Mouse (Mus musculus) lung, postnatal 36 days (tissue): ENCODE results near the gene Rnf152.

Source experiments
- DNase-seq: peaks from one replicate; pipeline ENCODE4 v3.0.0; 2022; ENCODE audit warnings: mixed read lengths

Rnf152 gene

DNA sequence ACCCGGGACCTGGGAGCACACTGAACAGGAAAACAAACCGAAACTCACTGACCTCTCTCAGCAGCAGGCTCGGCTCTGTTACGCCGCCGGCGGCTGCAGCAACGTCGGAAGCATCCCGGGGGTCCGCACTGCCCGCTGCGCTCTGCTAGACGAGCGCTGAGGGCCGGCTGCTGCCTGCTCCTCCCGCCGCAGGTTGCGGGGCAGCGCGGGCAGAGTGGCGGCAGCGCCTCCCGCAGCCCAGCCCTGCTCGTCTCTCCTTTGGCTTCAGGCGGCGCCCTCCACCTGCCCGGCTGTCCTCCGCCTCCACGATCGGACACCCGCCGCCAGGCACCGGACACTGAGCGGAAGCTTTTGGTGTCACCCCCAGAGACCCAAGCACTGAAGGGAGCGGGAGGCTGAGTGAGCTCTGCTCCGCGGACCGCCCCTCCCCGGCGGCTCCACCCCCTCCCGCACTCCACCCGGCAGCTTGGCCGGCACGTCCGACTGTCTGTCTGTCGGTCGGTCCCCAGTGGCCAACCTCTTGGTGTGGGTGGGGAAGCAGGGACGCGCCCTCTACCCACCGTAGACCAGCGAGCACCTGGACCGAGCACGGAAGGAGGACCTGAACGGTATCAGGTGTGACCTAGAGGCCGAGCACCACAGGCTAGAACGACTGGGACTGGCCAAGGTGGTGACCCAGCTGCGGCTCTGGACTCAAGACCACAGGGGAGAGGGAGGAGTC is at the start of gene Rnf152:
Gene Rnf152 (minus strand): TSS at position 420 of the 721 bp plus-strand sequence.
- peak; percentile 50 for DNase-seq

GRCm38 (mm10) chr1:105402853-105403252 is 46.3 kb upstream of the Rnf152 start:
- no peak for DNase-seq

DNA sequence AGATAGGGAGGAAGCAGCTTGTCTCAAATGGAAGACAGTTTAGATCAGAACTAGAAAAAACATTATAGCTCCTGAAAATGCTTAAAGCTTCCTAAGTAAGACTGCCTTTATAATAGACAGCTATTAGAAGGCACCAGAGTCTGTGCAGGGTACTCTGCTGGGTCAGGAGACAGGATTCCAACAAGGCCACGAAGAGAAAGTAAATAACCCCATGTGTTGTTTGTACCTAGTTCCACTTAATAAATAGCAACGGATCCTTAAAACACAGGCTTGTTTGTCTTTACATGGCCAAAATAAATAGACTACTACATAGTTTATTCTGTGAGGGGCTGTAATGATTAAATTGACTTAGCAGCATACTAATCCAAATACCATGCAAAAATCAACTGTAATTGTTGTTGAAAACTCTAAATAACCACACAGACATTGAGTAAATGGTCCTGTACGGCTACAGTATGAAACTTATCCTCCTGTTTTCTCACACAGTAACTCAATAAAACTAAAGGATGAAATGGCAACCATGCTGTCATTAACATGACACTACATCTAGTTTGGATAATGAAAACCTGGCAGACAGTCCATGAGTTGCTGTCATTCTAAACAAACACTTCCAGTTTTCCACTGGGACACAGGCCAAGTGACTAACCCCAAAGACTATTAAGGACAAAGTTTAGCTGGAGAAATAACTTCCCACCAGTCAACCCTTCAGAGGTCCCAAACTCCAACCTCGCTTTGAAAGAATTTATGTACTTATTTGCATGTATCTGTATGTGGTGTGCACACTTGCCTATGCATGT is 27.8 kb upstream of the Rnf152 start:
- peak; percentile 67 for DNase-seq

- no peak for DNase-seq
Measured at GRCm38 (mm10) chr1:105377546-105377945, 21.0 kb upstream of the Rnf152 start.

DNA sequence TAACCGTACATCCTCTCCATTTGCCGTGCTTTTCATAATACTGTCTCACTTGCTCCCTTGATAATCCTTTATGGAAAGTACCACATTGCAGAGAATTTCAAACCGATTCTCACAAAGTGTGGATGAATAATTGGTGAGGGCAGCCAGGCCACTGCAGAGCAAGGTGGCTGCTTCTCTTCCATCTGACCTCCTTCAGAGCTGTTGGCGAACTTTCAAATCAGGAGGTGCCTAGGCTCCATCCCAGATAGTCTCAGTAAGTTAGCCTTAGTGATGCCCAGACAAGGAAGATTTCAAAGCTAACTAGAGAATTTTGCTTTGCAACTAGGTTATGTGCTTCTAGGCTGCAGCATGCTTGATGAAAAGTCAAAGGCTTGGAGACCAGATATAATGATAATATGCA is 18.1 kb upstream of the Rnf152 start:
- no peak for DNase-seq

- DNase-seq = peak; percentile 27
Measured at GRCm38 (mm10) chr1:105362701-105363100, 6.2 kb upstream of the Rnf152 start.

GRCm38 (mm10) chr1:105358896-105359295 is 2.4 kb upstream of the Rnf152 start:
- no peak for DNase-seq

GRCm38 (mm10) chr1:105355910-105356290 is 610 bp downstream of the Rnf152 start:
- DNase-seq = peak; percentile 10

DNA sequence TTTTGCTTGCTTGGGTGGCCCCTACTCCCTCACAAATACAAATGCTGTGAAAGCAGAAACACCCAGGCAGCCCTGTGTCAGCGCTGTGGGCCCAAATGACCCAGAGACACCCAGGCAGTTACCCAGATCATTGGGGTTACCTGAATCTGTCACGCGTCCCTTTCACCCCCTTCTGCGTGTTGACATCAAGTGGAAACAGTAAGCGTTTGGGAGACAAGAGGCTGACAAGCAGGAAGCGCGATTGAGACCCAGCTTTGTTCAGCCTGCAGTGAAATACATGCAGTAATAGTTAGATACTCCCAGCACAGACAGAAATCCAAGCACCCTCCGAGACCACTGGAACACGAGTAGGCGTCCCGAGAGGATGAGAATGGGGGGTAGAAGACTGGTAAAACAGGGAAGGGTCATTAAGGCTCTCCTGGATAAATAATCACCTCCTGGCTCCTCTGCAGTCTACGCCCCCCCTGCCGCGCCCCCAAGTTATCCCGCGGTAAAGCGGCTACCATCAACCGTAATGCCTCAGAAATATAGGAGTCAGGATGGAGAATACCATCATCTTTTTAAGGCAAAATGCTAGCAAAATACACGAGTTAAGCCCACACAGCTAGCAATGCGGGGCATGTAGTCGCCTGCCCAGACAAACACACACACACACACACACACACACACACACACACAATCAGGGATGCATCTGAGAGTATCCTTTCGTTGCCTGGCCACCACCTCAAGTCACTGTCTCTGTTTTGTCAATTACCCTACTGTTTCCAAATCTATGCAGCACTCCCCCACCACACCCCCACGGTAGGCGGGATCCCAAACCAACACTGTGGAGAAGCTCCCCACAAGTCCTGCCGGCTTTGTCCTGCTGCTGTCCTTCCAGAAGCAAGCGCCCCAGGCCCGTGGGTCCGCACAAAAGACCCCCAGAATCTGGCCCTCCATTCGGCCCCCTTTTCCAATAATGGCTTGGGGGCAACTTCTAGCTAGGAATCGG is 1.3 kb downstream of the Rnf152 start:
- peak; percentile 22 for DNase-seq

DNA sequence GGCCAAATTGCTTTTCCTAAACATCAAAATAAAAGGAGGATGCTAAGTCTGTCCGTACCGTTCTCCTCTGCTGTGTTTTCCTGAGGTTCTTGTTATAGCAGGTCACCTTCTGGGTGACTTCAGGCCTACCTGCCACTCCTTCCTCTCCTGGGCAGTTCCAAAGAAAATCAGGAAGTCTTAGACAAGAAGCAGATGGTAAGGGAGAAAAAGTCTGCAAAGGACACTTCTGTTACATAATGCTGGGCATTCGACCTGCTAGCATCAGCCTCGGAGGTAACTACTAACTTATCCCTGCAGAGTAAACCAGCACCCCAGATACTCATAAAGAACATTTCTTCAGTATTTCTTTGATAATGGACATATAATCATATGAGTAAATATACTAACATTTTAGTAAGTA is 4.7 kb downstream of the Rnf152 start:
- no peak for DNase-seq

DNA sequence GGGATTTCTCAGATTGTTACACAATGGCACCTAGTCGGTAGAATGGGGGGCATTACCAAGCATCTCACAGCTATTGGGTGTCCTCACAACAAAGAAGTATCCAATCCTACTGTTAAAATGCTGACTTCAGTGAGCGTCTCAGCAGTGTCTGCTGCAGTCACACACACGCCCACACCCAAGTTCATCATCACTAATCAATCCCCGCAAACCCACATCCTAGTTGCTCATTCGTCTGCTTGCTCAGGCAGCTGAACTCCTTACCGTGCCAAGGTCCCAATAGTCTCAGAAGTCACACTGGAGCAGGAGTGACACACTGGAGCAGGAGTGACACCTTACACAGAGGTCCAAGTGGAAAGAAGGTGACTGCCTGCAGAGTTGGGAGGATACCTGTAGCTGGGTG is 14.2 kb downstream of the Rnf152 start:
- no peak for DNase-seq

GRCm38 (mm10) chr1:105340943-105341342 is 15.6 kb downstream of the Rnf152 start:
- DNase-seq = no peak

DNA sequence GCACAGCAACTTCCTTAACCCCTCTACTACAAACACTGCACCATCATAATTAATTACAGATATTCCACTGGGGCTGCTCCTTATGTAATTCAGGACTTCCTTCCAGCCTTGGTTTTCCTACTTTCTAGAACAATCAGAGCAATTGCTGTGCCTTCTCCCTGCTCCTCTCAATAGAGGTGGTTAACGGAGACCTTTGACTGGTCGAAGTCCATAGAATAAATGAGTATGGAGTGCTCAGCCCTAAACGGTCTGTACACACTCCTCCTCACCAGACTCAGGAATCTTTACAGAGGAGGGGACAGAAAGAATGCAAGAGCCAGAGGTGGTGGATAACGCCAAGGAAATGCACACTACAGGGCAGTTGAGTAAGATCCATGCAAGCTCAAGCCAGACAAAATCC is 19.1 kb downstream of the Rnf152 start:
- DNase-seq = no peak

- DNase-seq = no peak
Measured at GRCm38 (mm10) chr1:105336096-105336495, 20.4 kb downstream of the Rnf152 start.

DNA sequence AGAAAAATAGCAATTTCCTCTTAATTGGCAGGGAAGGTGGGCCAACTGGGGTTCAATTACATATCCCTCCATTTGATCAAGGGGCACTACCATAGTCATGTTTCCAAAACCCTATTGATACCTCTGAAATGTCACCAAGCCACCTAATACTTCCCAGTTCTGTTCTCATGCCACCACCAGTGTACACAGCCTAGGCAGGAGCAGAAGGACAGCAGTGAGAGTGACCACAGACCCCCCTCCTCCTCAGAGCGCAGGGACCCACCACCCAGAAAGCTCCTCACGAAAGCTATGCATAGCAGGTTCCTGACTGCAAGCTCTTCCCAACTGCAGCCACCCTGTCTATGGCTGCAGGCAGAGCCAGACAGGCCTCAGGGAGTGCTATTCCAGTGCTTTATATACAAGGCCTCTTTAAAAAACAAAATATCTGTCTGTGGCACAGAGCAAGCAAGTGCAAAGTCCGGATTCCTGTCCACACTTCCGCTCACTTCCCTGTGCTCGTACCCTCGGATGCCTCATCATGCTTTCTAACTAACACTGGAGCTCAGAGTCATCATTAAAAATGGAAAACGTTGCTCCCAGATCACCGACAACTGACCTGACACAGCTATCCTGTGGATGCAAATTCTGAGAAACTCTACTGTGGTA is 24.3 kb downstream of the Rnf152 start:
- DNase-seq = no peak

DNA sequence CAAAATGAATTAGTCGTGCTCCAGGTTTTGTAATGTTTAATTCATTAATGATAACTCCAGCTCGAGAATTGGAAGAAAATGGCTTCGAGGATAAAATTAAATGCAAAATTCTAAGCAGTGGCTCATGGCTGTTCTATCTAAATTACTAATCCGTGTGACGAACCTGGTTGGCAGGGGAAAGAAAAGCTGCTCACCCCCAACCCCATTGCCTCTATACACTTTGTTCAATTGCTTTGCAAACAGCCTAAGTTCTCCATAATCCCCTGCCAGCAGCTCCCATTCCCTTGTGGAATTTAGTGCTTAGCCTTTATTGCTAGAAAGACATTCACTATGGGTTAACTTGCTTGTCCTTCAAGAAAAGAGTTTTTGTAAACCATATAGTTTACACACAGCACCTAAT is 24.9 kb downstream of the Rnf152 start:
- no peak for DNase-seq

- DNase-seq = no peak
Measured at GRCm38 (mm10) chr1:105330581-105331320, 25.8 kb downstream of the Rnf152 start.

DNA sequence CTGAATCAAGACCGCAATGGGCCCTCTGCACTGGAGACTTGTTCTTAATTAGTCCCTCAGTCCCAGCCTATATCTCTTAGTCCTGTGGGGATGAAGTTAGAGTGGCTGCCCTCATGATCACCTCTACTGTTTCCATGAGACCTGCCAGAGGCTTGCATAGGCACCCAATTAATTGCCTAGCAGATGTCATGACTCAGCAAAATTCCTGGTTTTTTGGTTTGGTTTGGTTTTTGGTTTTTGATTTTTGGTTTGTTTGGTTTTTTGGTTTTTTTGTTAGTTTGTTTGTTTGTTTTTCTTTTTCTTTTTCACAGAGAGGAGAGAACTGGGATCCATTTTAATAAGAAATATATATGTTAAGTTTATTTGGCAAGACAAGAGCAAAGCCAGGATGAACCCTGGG is 28.7 kb downstream of the Rnf152 start:
- DNase-seq = no peak

GRCm38 (mm10) chr1:105324636-105325035 is 31.9 kb downstream of the Rnf152 start:
- no peak for DNase-seq

DNA sequence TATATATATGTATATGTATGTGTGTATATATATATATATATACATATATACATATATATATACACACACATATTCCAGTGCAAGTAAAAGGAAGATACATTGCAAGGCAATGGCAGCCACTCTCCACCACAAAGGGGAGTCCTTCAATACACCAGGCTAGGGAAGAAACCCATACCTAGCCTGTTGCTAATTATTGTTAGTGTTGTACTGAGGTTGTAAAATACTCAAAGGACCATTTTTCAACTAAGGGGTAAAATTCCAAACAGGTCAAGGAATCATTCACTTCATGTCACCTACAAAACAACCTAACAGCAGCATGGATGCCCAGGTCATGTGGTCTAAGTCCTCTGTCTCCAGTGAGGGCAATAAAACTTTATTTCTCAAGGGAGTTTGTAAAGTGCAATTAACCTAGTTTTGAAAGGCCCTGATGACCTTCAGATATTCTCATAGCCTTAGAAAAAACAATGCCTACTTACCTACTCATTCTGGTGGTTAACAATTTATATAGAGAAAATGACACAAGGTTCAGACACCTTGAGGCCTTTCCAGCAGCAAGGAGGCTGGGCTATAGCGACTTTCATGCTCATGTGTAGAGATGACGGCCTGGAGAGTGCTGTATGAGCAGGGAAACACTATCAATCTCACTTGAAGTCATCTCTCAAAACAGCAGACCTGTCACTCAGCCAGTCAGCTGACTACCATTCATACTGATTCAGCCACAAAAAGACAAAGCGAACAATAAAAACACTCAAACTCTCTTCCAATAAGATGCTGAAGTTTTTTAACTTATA is 42.3 kb downstream of the Rnf152 start:
- DNase-seq = no peak

DNA sequence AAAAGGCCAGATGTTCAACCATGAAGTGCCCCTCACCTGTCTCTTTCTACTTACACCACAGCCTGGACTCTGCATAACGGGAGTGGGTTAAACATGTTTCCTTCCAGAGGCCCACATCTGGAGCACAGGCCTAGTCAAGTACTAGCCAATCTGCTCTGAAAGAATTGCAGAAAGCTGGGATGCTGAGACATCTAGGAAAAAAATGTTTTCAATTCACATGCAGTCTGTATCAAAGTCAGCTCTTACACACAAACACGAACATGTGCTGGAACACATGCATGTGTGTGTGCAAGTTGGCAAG is 44.0 kb downstream of the Rnf152 start:
- DNase-seq = no peak
